Mouse (Mus musculus) ES-E14 (cell line): ENCODE measurements around the gene Dtnb. TPM values are rescaled to one million over a fixed set of nuclear protein-coding genes. Genes with fewer than 3 reads are reported as not detected.

Source experiments
- DNase-seq: peaks from one replicate; pipeline ENCODE4 v3.0.0-alpha.2; 2013; ENCODE audit warnings: low read depth, low spot score
- H3K27ac ChIP-seq: 2 replicates; pipeline ENCODE4 v1.5.1; 2012; ENCODE audit warnings: low read depth, mild to moderate bottlenecking, low read length, moderate library complexity, mixed read lengths; ENCODE audit not compliant: poor library complexity, insufficient read depth, severe bottlenecking
- H3K36me3 ChIP-seq: 2 replicates; pipeline ENCODE4 v1.6.1; 2012; ENCODE audit warnings: mild to moderate bottlenecking, low read length, moderate library complexity, mixed read lengths; ENCODE audit not compliant: control insufficient read depth, poor library complexity, insufficient read depth, severe bottlenecking
- H3K4me1 ChIP-seq, 2 experiments: fragments of 150-350 bp in 1 of 2; sonication (generic) in 1 of 2; 2 replicates each; pipeline ENCODE4 v1.6.1; 2012; ENCODE audit warnings: low read length in 2 of 2, mild to moderate bottlenecking in 1 of 2, mixed read lengths in 1 of 2; ENCODE audit not compliant: control insufficient read depth in 2 of 2, insufficient read depth in 2 of 2, poor library complexity in 1 of 2
- H3K4me3 ChIP-seq, 2 experiments: fragments of 150-350 bp in 1 of 2; sonication (generic) in 1 of 2; 2 replicates each; pipeline ENCODE4 v1.5.1; 2012; ENCODE audit warnings: low read length in 2 of 2, low read depth in 1 of 2, mild to moderate bottlenecking in 1 of 2, mixed read lengths in 1 of 2; ENCODE audit not compliant: insufficient read depth in 1 of 2, poor library complexity in 1 of 2, severe bottlenecking in 1 of 2
- H3K9ac ChIP-seq: 2 replicates; pipeline ENCODE4 v1.6.1; 2012; ENCODE audit warnings: low read depth, mild to moderate bottlenecking, low read length, mixed read lengths; ENCODE audit not compliant: poor library complexity, insufficient read depth, severe bottlenecking
- H3K9me3 ChIP-seq: fragments of 150-350 bp; sonication (generic); 2 replicates; pipeline ENCODE4 v1.6.1; 2012; ENCODE audit warnings: low read depth, mild to moderate bottlenecking, low read length; ENCODE audit not compliant: control insufficient read depth, insufficient read depth
- CHD2 ChIP-seq: IDR thresholded peaks from 2 replicates; pipeline ENCODE4 v1.6.1; 2014; ENCODE audit warnings: mild to moderate bottlenecking, low read depth, low read length, inconsistent platforms
- HCFC1 ChIP-seq: IDR thresholded peaks from 2 replicates; pipeline ENCODE4 v1.6.1; 2012; ENCODE audit warnings: low read length, inconsistent platforms, borderline replicate concordance; ENCODE audit not compliant: insufficient read depth
- MAFK ChIP-seq: IDR thresholded peaks from 2 replicates; pipeline ENCODE4 v1.6.1; 2014; ENCODE audit warnings: mild to moderate bottlenecking, low read depth, low read length, inconsistent platforms; ENCODE audit not compliant: insufficient read depth
- ZC3H11A ChIP-seq: IDR thresholded peaks from 2 replicates; pipeline ENCODE4 v1.6.1; 2012; ENCODE audit warnings: low read depth, mild to moderate bottlenecking, inconsistent platforms, low read length, borderline replicate concordance
- ZNF384 ChIP-seq: IDR thresholded peaks from 2 replicates; pipeline ENCODE4 v1.6.1; 2012; ENCODE audit warnings: low read depth, low read length, inconsistent platforms
- in situ Hi-C, 2 experiments: fragments of 600-800 bp; cut with MboI; formaldehyde crosslinking; loops; one replicate each; pipeline ENCODE4 v1.15.1; 2025; ENCODE audit warnings: low sequenced_read_pairs in 2 of 2, inconsistent platforms in 1 of 2; ENCODE audit not compliant: unreplicated experiment in 2 of 2
- total RNA-seq: library from RNA; depleted of rRNA; stranded (reverse); fragments of 300-350 nt; gene quantifications from 2 replicates; pipeline ENCODE4 v1.2.3, GENCODE M21; 2012

Gene Dtnb
- total RNA-seq, 1 experiment, result 31.2 TPM

- Histone ChIP-seq H3K27ac (no peak overlapping the region), H3K36me3 (no peaks in the 10 kb centered on the region), H3K4me3 (no peak overlapping the region), H3K4me1 (peaks cover 0 to 22% of the 10 kb centered on the region in 2 experiments; a peak in 3 of 4 replicates), H3K9ac (no peak overlapping the region), H3K9me3 (no peaks in the 10 kb centered on the region)
- TF ChIP-seq ZNF384, result no peak
- no peak for TF ChIP-seq MAFK
- TF ChIP-seq HCFC1, result no peak
- TF ChIP-seq ZC3H11A, result no peak
- no peak for TF ChIP-seq CHD2
- in situ Hi-C loops, result no loop called here
- no peak for DNase-seq
These were observed 211.1 kb downstream of the Dtnb start for GRCm38 (mm10) chr12:3783196-3783825.

- Histone ChIP-seq H3K36me3 (no peaks in the 10 kb centered on the region), H3K4me1 (peaks cover 0 to 23% of the 10 kb centered on the region in 2 experiments; a peak in 3 of 4 replicates), H3K4me3 (no peak overlapping the region), H3K9me3 (no peaks in the 10 kb centered on the region), H3K27ac (no peak overlapping the region; the same call in 1 of the 2 replicates), H3K9ac (no peak overlapping the region)
- no peak for TF ChIP-seq ZNF384
- no peak for TF ChIP-seq MAFK
- TF ChIP-seq HCFC1, result no peak
- no peak for TF ChIP-seq ZC3H11A
- TF ChIP-seq CHD2, result no peak
- in situ Hi-C loops, result no loop called here
- no peak for DNase-seq
These were observed 212.1 kb downstream of the Dtnb start for GRCm38 (mm10) chr12:3784258-3784657.

- no peak for DNase-seq
- H3K4me3 ChIP-seq, result no peak overlapping the region
- H3K9ac ChIP-seq, result no peak overlapping the region
- no peaks in the 10 kb centered on the region for H3K36me3 ChIP-seq
- TF ChIP-seq HCFC1 (no peak), ZC3H11A (no peak), ZNF384 (no peak), CHD2 (no peak), MAFK (no peak)
- H3K27ac ChIP-seq, result no peak overlapping the region
- no peaks in the 10 kb centered on the region for H3K9me3 ChIP-seq
- in situ Hi-C loops, result no loop called here
- H3K4me1 ChIP-seq, result peaks cover 0 to 20% of the 10 kb centered on the region in 2 experiments; a peak in 3 of 4 replicates
These were observed 212.5 kb downstream of the Dtnb start for GRCm38 (mm10) chr12:3784729-3785128.

- DNase-seq, result no peak
- Histone ChIP-seq H3K36me3 (no peaks in the 10 kb centered on the region), H3K4me3 (no peak overlapping the region), H3K9ac (no peak overlapping the region), H3K9me3 (no peaks in the 10 kb centered on the region), H3K27ac (no peak overlapping the region), H3K4me1 (peaks cover 0 to 17% of the 10 kb centered on the region in 2 experiments; a peak in 2 of 4 replicates)
- no peak for TF ChIP-seq HCFC1
- in situ Hi-C loops, result no loop called here
These were observed 214.9 kb downstream of the Dtnb start for GRCm38 (mm10) chr12:3787041-3787440.

GRCm38 (mm10) chr12:3787541-3787940 is 215.4 kb downstream of the Dtnb start:
- no peak for DNase-seq
- Histone ChIP-seq H3K9me3 (no peaks in the 10 kb centered on the region), H3K4me1 (peaks cover 0 to 14% of the 10 kb centered on the region in 2 experiments; a peak in 1 of 4 replicates)

More at GRCm38 (mm10) chr12:3787541-3787940, 215.4 kb downstream of the Dtnb start:
- in situ Hi-C loops, result no loop called here
- TF ChIP-seq ZNF384 (no peak), CHD2 (no peak), HCFC1 (no peak), ZC3H11A (no peak), MAFK (no peak)
- Histone ChIP-seq H3K27ac (no peak overlapping the region), H3K9ac (no peak overlapping the region), H3K4me3 (no peak overlapping the region), H3K36me3 (no peaks in the 10 kb centered on the region)
